Mouse (Mus musculus): ENCODE results near the gene Slc39a5. TPM values are rescaled to one million over a fixed set of nuclear protein-coding genes. Genes with fewer than 3 reads are reported as not detected.

Slc39a5 gene
- not detected in 2 replicates for total RNA-seq (2015)
- not detected in 2 replicates for total RNA-seq (2017)

- no peak for ATAC-seq (replicated peaks; ENCODE audit: poor library complexity)
These were observed at the start of gene Slc39a5 for GRCm38 (mm10) chr10:128401056-128401455. TSS of gene Slc39a5 (minus strand) at chr10:128401229.

GRCm38 (mm10) chr10:128445407-128445806 lies 44.4 kb upstream of the Slc39a5 start:
- peak; percentile 38 for ATAC-seq (replicated peaks; ENCODE audit: poor library complexity)

- peak; percentile 43 for ATAC-seq (replicated peaks; ENCODE audit: poor library complexity)
These were observed 43.3 kb upstream of the Slc39a5 start for GRCm38 (mm10) chr10:128444354-128444753.

- ATAC-seq (replicated peaks; ENCODE audit: poor library complexity) = no peak
These were observed 41.7 kb upstream of the Slc39a5 start for GRCm38 (mm10) chr10:128442718-128443117.

- no peak for ATAC-seq (replicated peaks; ENCODE audit: poor library complexity)
These were observed 40.5 kb upstream of the Slc39a5 start for GRCm38 (mm10) chr10:128441324-128442119.

- ATAC-seq (replicated peaks; ENCODE audit: poor library complexity) = peak; percentile 55; the same call in 1 of the 2 replicates
These were observed 39.4 kb upstream of the Slc39a5 start for GRCm38 (mm10) chr10:128440407-128440806.

GRCm38 (mm10) chr10:128438675-128439279 lies 37.7 kb upstream of the Slc39a5 start:
- ATAC-seq (replicated peaks; ENCODE audit: poor library complexity) = peak; percentile 53

DNA sequence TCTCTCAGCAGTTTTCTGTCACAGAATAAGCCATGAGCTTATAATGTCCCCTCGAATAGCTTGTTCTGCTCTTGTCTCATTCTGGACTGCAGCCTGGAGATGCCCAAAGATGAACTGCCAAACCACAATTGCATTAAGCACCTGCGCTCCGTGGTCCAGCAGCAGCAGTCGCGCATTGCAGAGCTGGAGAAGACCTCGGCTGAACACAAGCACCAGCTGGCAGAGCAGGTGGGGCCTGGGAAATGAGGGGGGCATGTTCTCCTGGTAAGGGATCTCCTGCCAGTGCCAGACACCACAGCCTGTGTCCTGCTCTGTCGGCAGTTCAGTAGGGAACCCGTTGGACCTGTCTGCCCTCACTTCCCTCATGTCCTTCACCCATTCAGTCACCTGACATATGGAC lies 35.3 kb upstream of the Slc39a5 start:
- ATAC-seq (replicated peaks; ENCODE audit: poor library complexity) = no peak

DNA sequence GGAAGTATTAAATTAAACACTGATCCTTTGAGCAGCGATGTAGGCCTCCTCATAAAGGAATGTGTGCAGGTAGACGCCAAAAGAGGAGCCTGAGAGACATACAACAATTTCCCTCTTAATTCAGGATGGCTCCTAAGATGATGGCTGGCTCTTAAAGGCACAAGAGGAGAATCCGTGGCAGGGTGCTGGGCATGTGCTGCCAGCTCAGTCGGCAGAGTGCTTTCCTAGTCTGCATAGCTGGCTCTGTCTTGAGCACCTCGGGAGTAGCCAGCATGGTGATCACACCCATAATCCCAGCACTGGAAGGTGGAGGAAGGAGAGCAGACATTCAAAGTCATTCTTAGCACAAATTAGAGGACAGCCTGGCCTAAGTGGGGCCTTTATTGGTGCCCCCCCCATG lies 34.8 kb upstream of the Slc39a5 start:
- no peak for ATAC-seq (replicated peaks; ENCODE audit: poor library complexity)

DNA sequence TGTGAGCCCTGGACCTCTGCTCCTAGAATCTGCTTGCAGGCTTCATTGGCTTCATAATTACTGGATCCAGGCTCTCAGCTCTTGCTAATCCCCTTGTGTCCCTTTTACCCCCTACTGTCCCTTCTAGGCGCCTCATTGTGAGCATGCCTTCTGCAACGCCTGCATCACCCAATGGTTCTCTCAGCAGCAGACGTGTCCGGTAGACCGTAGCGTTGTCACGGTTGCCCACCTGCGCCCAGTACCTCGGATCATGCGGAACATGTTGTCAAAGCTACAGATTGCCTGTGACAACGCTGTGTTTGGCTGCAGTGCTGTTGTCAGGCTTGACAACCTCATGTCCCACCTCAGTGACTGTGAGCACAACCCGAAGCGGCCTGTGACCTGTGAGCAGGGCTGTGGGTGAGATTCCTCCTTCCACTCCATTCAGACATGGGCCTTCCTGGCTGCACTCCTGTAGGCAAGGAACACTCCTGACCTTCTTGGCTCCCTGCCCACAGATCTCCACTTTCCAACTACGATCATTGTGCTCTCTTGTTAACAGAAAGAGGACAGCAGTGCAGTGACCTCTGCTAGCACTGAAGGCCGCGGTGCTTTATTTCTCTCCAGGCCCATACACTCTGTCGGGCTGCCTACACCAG lies 34.3 kb upstream of the Slc39a5 start:
- no peak for ATAC-seq (replicated peaks; ENCODE audit: poor library complexity)

DNA sequence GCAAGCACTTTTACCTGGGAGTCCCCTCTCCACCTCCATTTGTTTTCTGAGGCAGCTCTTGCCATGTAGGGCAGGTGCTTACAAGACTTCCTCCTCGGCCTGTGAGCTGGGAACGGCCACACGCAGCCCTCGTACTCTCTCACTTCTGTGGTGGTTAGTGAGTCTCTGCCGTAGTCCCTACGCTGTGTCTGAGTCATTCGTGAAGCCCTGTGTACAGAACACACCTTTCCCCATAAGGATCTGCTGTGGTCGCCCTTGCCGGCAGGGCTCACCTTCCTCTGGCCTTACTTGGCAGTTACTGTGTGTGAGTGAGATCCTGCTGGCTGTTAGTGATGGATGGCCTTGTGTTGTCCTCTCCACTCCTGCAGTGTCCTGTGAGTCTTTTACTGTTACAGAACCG lies 33.7 kb upstream of the Slc39a5 start:
- ATAC-seq (replicated peaks; ENCODE audit: poor library complexity) = no peak; the same call in 1 of the 2 replicates

- no peak for ATAC-seq (replicated peaks; ENCODE audit: poor library complexity)
These were observed 32.4 kb upstream of the Slc39a5 start for GRCm38 (mm10) chr10:128433417-128433816.

- ATAC-seq (replicated peaks; ENCODE audit: poor library complexity) = no peak
These were observed 28.4 kb upstream of the Slc39a5 start for GRCm38 (mm10) chr10:128429454-128429853.

GRCm38 (mm10) chr10:128429052-128429451 lies 28.0 kb upstream of the Slc39a5 start:
- no peak for ATAC-seq (replicated peaks; ENCODE audit: poor library complexity)

DNA sequence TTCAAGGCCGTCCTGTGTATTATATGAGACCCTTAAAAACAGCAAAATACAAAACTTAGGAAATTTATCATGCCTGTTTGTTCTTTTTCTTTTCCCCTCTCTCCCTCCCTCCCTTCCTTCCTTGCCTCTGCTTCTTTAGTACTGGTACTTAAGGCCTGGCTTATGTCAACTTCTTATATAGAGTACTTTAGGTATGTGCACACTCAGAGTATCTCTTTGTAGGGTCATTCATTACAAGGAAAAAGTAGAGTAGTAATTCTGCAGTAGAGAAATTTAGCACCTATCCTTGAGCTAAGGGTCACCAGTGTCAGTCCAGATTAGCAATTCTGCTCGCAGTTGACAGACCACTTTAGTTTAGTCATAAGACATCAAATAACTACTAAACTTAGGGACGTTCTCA lies 24.2 kb upstream of the Slc39a5 start:
- no peak for ATAC-seq (replicated peaks; ENCODE audit: poor library complexity)

DNA sequence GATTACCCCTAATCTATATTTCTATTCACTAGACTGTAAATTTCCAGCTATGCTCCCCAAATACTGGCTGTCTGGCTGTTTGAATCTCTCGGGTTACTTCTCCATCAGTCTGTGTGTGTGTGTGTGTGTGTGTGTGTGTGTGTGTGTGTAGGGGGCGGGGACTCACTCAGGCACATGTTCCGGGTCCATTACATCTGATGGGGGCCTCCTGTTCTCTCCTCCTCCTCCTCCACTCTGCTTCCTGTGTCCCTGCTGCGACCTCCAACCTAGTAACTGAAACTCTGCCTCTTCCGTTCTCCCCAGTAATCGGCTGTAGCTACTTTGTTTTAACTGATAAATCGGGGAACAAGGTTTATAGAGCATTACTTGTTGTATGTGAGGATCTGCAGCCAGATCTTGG lies 23.6 kb upstream of the Slc39a5 start:
- peak; percentile 98 for ATAC-seq (replicated peaks; ENCODE audit: poor library complexity)

DNA sequence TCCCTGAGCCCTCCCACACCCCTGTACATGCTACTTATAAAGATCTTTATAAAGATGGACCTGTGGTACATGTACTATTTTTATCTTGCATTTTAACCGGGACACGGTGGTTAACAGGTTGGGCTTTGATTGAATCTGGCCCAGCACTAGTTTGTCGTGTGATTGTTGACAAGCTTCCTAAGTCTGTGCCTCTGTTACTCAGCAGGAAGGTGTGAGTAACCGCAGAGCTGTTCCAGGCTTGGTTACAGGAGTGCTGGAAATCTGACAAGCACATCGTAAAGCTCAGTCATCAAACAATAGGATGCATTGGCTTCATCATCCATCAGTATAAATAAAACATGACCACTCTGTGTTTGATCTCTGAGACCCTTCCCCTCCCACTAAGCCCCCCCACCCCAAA lies 21.4 kb upstream of the Slc39a5 start:
- ATAC-seq (replicated peaks; ENCODE audit: poor library complexity) = no peak

- ATAC-seq (replicated peaks; ENCODE audit: poor library complexity) = no peak
These were observed 13.8 kb upstream of the Slc39a5 start for GRCm38 (mm10) chr10:128414848-128415247.

GRCm38 (mm10) chr10:128413076-128413475 lies 12.0 kb upstream of the Slc39a5 start:
- ATAC-seq (replicated peaks; ENCODE audit: poor library complexity) = no peak

GRCm38 (mm10) chr10:128412558-128412957 lies 11.5 kb upstream of the Slc39a5 start:
- no peak for ATAC-seq (replicated peaks; ENCODE audit: poor library complexity)

DNA sequence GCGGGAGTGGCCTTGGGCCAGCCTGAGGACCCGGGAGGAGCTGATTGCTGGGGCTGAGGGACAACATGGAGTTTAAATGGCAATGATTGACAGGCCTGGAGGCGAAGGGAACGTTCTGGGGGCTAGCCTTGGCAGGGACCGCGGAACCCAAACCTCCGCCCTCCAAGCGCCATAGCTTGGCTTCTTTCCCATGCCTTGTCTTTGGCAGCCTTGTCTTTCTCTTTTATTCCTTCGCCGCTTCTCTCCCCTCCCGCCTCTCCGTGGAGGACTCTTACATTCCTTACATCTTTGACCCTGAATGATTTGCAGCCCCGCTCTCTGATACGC lies 11.0 kb upstream of the Slc39a5 start:
- ATAC-seq (replicated peaks; ENCODE audit: poor library complexity) = no peak
